Mouse (Mus musculus) embryonic facial prominence, embryonic 11.5 days (tissue): ENCODE measurements around the gene 2510002D24Rik. TPM values are rescaled to one million over a fixed set of nuclear protein-coding genes. Genes with fewer than 3 reads are reported as not detected.
"Not testable (repeated sequence)": the region's sequence is repeated elsewhere in the genome, so short reads cannot be mapped to it uniquely, and the experiment has no call there.

Experiments used
- ATAC-seq: fragments of 200-750 bp; cut with Nextera tagmentation; replicated peaks from 2 replicates; pipeline ENCODE4 v1.8.0; 2017; ENCODE audit warnings: low read depth; ENCODE audit not compliant: insufficient number of reproducible peaks, low FRiP score, low TSS enrichment
- DNase-seq: peaks from one replicate; pipeline ENCODE4 v3.0.0-alpha.2; 2015; ENCODE audit warnings: low spot score
- H3K27ac ChIP-seq: fragments of 300-500 bp; sonication (generic); replicated peaks from 2 replicates; pipeline ENCODE4 v1.5.1; 2014; ENCODE audit warnings: mild to moderate bottlenecking, low read depth, low read length, control low read depth
- H3K27me3 ChIP-seq: fragments of 300-500 bp; sonication (generic); 2 replicates; pipeline ENCODE4 v1.6.1; 2014; ENCODE audit warnings: mild to moderate bottlenecking, low read length, moderate library complexity, mixed read lengths; ENCODE audit not compliant: control insufficient read depth, insufficient read depth
- H3K36me3 ChIP-seq: fragments of 300-500 bp; sonication (generic); replicated peaks from 2 replicates; pipeline ENCODE4 v1.6.1; 2014; ENCODE audit warnings: low read depth, mild to moderate bottlenecking, low read length, moderate library complexity, mixed read lengths; ENCODE audit not compliant: control insufficient read depth, insufficient read depth
- H3K4me1 ChIP-seq: fragments of 300-500 bp; sonication (generic); 2 replicates; pipeline ENCODE4 v1.6.1; 2014; ENCODE audit warnings: low read length, mixed read lengths; ENCODE audit not compliant: control insufficient read depth, insufficient read depth
- H3K4me2 ChIP-seq: fragments of 300-500 bp; sonication (generic); 2 replicates; pipeline ENCODE4 v1.6.1; 2014; ENCODE audit warnings: low read depth, mild to moderate bottlenecking, control low read depth, low read length, moderate library complexity
- H3K4me3 ChIP-seq: fragments of 300-500 bp; sonication (generic); 2 replicates; pipeline ENCODE4 v1.5.1; 2014; ENCODE audit warnings: low read depth, low read length, control low read depth
- H3K9ac ChIP-seq: fragments of 300-500 bp; sonication (generic); replicated peaks from 2 replicates; pipeline ENCODE4 v1.6.1; 2014; ENCODE audit warnings: mild to moderate bottlenecking, control low read depth, low read length
- H3K9me3 ChIP-seq: fragments of 300-500 bp; sonication (generic); replicated peaks from 2 replicates; pipeline ENCODE4 v1.6.1; 2016; ENCODE audit warnings: mild to moderate bottlenecking, low read length, inconsistent platforms, mixed read lengths; ENCODE audit not compliant: control insufficient read depth
- WGBS: fragments of 180-500 bp; shearing (Covaris S2); extraction: QIAGEN DNeasy Blood & Tissue Kit; methylation state at CpG from one replicate; pipeline ENCODE4 v1.1.7; 2014; 5-methylcytosine and 5-hydroxymethylcytosine counted together
- polyA plus RNA-seq: library from polyadenylated mRNA; unstranded; fragments of >200 nt; fragmentation: Nextera tagmentation; extraction: Ambion mirVana; gene quantifications from 2 replicates; pipeline ENCODE4 v1.2.1, GENCODE M21; 2014

2510002D24Rik gene
- polyA plus RNA-seq, 1 experiment from 2014 or later, result 16.4 TPM

GRCm38 (mm10) chr16:18870495-18870894, 34.1 kb downstream of the 2510002D24Rik start:
- not testable (repeated sequence) for H3K4me1 ChIP-seq, ATAC-seq, H3K4me3 ChIP-seq, H3K36me3 ChIP-seq, H3K27me3 ChIP-seq, H3K9me3 ChIP-seq, H3K27ac ChIP-seq, H3K4me2 ChIP-seq, H3K9ac ChIP-seq, DNase-seq
- 75% methylated on average over 1 of the region's 1 CpGs for WGBS

DNA sequence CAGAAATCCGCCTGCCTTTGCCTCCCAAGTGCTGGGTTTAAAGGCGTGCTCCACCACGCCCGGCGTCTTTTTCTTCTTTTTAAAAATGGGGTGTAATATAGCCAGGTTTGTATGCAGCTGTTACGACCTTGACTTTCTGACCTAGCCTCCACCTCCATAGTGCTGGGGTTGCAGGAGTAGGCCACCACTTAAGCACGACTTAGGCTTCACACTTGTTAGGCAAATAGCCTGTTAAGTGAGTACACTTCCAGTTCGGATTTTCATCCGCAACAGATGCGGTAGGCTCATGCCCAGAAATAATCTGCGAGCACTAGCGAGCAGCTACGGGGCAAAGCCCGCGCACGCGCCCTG, 39.7 kb downstream of the 2510002D24Rik start:
- peak overlapping the region; percentile 72 for H3K4me3 ChIP-seq
- no peak for DNase-seq
- 1% methylated on average over 17 of the region's 17 CpGs for WGBS
- no peaks in the 10 kb centered on the region for H3K27me3 ChIP-seq
- peak overlapping the region; percentile 63 for H3K4me2 ChIP-seq
- H3K4me1 ChIP-seq, result no peaks in the 10 kb centered on the region
- no peaks in the 10 kb centered on the region for H3K36me3 ChIP-seq
- peak overlapping the region; percentile 89 for H3K27ac ChIP-seq
- no peaks in the 10 kb centered on the region for H3K9me3 ChIP-seq
- peak overlapping the region; percentile 88 for H3K9ac ChIP-seq
- peak; percentile 42 for ATAC-seq

- WGBS, result under 1% methylated on average over 77 of the region's 93 CpGs
- ATAC-seq (peak; percentile 95), DNase-seq (peak; percentile 93)
- no peaks in the 10 kb centered on the region for H3K36me3 ChIP-seq
- no peaks in the 10 kb centered on the region for H3K9me3 ChIP-seq
- H3K4me1 ChIP-seq, result no peaks in the 10 kb centered on the region
- no peaks in the 10 kb centered on the region for H3K27me3 ChIP-seq
- peak within 1 kb of the TSS; percentile 88 for H3K9ac ChIP-seq
- H3K27ac ChIP-seq, result peak within 1 kb of the TSS; percentile 89
- peak within 1 kb of the TSS; percentile 72 for H3K4me3 ChIP-seq
- H3K4me2 ChIP-seq, result peak within 1 kb of the TSS; percentile 63
Measured at GRCm38 (mm10) chr16:18876442-18877308, 40.3 kb downstream of the 2510002D24Rik start, which contains the start of the genes Mrpl40 and Hira. TSS of gene Mrpl40 (minus strand) at chr16:18876862. TSS of gene Hira (plus strand) at chr16:18877037.

- H3K36me3 ChIP-seq, result no peaks in the 10 kb centered on the region
- WGBS, result under 1% methylated on average over 37 of the region's 43 CpGs
Measured at GRCm38 (mm10) chr16:18877386-18878090, 41.2 kb downstream of the 2510002D24Rik start.

GRCm38 (mm10) chr16:18878091-18878720, 41.8 kb downstream of the 2510002D24Rik start:
- WGBS, result 31% methylated on average over 20 of the region's 20 CpGs
- no peaks in the 10 kb centered on the region for H3K27me3 ChIP-seq
- no peak overlapping the region; the same call in 1 of the 2 replicates for H3K27ac ChIP-seq
- H3K36me3 ChIP-seq, result no peaks in the 10 kb centered on the region
- no peaks in the 10 kb centered on the region for H3K9me3 ChIP-seq
- ATAC-seq, result no peak
- H3K4me2 ChIP-seq, result peak overlapping the region; percentile 63
- no peak for DNase-seq
- H3K4me1 ChIP-seq, result no peaks in the 10 kb centered on the region
- peak overlapping the region; percentile 88 for H3K9ac ChIP-seq
- peak overlapping the region; percentile 72 for H3K4me3 ChIP-seq

More at GRCm38 (mm10) chr16:18877386-18878090, 41.2 kb downstream of the 2510002D24Rik start:
- peak overlapping the region; percentile 72 for H3K4me3 ChIP-seq
- ATAC-seq (peak; percentile 46), DNase-seq (peak; percentile 75)
- peak overlapping the region; percentile 63 for H3K4me2 ChIP-seq
- H3K9me3 ChIP-seq, result no peaks in the 10 kb centered on the region
- no peaks in the 10 kb centered on the region for H3K27me3 ChIP-seq
- peak overlapping the region; percentile 88 for H3K9ac ChIP-seq
- H3K4me1 ChIP-seq, result no peaks in the 10 kb centered on the region
- H3K27ac ChIP-seq, result peak overlapping the region; percentile 89

DNA sequence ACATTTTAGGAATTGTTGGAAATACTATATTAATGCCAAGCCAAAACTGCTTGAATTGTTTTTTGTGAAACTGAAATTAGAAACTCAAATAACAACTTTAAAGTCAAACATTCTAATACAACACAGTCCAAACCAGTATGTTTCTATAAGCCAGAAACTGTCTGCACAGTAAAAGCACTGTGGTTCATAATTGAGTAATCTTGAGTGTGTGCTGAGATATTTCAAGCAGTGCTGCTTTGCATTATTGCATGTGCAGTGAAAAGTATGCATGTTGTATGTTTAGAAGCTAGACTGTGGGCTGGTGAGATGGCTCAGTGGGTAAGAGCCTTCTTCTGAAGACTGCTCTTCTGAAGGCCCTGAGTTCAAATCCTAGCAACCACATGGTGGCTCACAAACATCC, 47.7 kb downstream of the 2510002D24Rik start:
- Histone ChIP-seq H3K4me1 (no peaks in the 10 kb centered on the region), H3K9ac (no peak overlapping the region)
- no peak for ATAC-seq

More for the DNA sequence above, 47.7 kb downstream of the 2510002D24Rik start:
- Histone ChIP-seq H3K27ac (no peak overlapping the region), H3K36me3 (no peaks in the 10 kb centered on the region), H3K9me3 (no peaks in the 10 kb centered on the region), H3K27me3 (no peaks in the 10 kb centered on the region), H3K4me2 (no peak overlapping the region), H3K4me3 (no peak overlapping the region)
- DNase-seq, result no peak
